Mouse (Mus musculus) B cell, adult 62 days (primary cell): ENCODE measurements around the gene Elmod3. TPM values are rescaled to one million over a fixed set of nuclear protein-coding genes. Genes with fewer than 3 reads are reported as not detected.

Experiments used
- total RNA-seq: library from RNA; stranded (reverse); gene quantifications from 4 replicates; pipeline ENCODE4 v1.2.4, GENCODE M21; 2023

Elmod3 gene
- total RNA-seq: 14.9 to 18.1 TPM (median 15.8 TPM) in 4 replicates

GRCm38 (mm10) chr6:72597956-72598753, at the start of gene Elmod3, which contains the start of gene Retsat:
Gene Elmod3, minus strand, starts transcription at chr6:72598413.
Gene Retsat, plus strand, starts transcription at chr6:72598475.

GRCm38 (mm10) chr6:72616643-72617288, 18.6 kb upstream of the Elmod3 start, which contains the start of gene Tgoln1:
Gene Tgoln1, minus strand, starts transcription at chr6:72617000.

GRCm38 (mm10) chr6:72544283-72544987, 53.8 kb downstream of the Elmod3 start, which contains the start of gene Capg:
Gene Capg, plus strand, starts transcription at chr6:72544391.

DNA sequence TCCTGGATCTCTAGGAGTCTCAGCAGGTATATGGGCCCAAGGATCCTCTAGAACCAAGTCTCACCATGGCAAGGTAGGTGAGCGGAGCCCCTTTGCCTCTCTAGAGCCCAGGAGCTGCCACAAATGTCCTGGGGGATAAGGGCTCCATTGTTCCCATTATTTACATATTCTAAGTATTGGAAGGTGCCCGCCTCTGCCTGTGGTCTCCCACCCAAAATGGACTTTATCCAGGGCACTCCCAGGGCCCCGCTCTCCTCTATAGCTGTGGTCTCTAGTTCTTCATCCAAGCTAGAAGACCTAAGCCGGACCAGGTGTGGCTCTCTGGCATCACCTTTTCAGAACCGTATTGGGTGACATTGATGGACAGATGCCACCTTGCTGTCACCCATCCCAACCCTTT, 76.6 kb downstream of the Elmod3 start, which contains the start of gene Sh2d6:
Sh2d6 (minus strand) TSS at position 101 of the 400 bp plus-strand sequence.

Other genes starting within 250 kb of the Elmod3 start
- gene Tmem150a, start 243.0 kb downstream of the Elmod3 start, total RNA-seq: 3.6 to 4.5 TPM (median 4.0 TPM) in 4 replicates
- gene Rnf181, start 231.5 kb downstream of the Elmod3 start, total RNA-seq: 64.7 to 72.5 TPM (median 69.9 TPM) in 4 replicates
- gene Vamp5, start 217.9 kb downstream of the Elmod3 start, total RNA-seq: 6.5 to 15.2 TPM (median 9.6 TPM) in 4 replicates
- 89.8 to 98.2 TPM (median 94.9 TPM) in 4 replicates for gene Vamp8, start 207.7 kb downstream of the Elmod3 start, total RNA-seq
- 10.3 to 13.6 TPM (median 11.1 TPM) in 4 replicates for gene Ggcx, start 184.1 kb downstream of the Elmod3 start, total RNA-seq
- 252 to 291 TPM (median 267 TPM) in 4 replicates for gene Mat2a, start 158.9 kb downstream of the Elmod3 start, total RNA-seq
- 0.46 to 0.60 TPM (median 0.55 TPM) in 3 of 4 replicates, not detected in the other for gene Sh2d6, start 76.7 kb downstream of the Elmod3 start, total RNA-seq
- 327 to 361 TPM (median 338 TPM) in 4 replicates for gene Capg, start 54.0 kb downstream of the Elmod3 start, total RNA-seq
- 5.5 to 8.8 TPM (median 7.4 TPM) in 4 replicates for gene Retsat, start 62 bp upstream of the Elmod3 start, total RNA-seq
- 194 to 209 TPM (median 196 TPM) in 4 replicates for gene Tgoln1, start 18.6 kb upstream of the Elmod3 start, total RNA-seq
- gene Tcf7l1, start 190.8 kb upstream of the Elmod3 start, total RNA-seq: 0.17 TPM in 1 of 4 replicates, not detected in the others